Mouse (Mus musculus) kidney, postnatal 0 days (tissue): ENCODE measurements around the gene Pkd1l3. TPM values are rescaled to one million over a fixed set of nuclear protein-coding genes. Genes with fewer than 3 reads are reported as not detected.

ENCODE experiments used
- ATAC-seq: fragments of 200-750 bp; cut with Nextera tagmentation; replicated peaks from 2 replicates; pipeline ENCODE4 v1.8.0; 2017; ENCODE audit warnings: low read depth, moderate number of reproducible peaks, moderate TSS enrichment, moderate library complexity; ENCODE audit not compliant: low FRiP score
- DNase-seq: peaks from one replicate; pipeline ENCODE4 v3.0.0-alpha.2; 2016; ENCODE audit warnings: low spot score
- H3K27ac ChIP-seq: fragments of 300-500 bp; sonication (generic); 2 replicates; pipeline ENCODE4 v1.5.1; 2014; ENCODE audit warnings: mild to moderate bottlenecking
- H3K27me3 ChIP-seq: fragments of 300-500 bp; sonication (generic); 2 replicates; pipeline ENCODE4 v1.6.1; 2014; ENCODE audit warnings: low read length, mixed read lengths; ENCODE audit not compliant: insufficient read depth
- H3K36me3 ChIP-seq: fragments of 300-500 bp; sonication (generic); 2 replicates; pipeline ENCODE4 v1.6.1; 2014; ENCODE audit warnings: low read length, mixed read lengths; ENCODE audit not compliant: insufficient read depth
- H3K4me1 ChIP-seq: fragments of 300-500 bp; sonication (generic); replicated peaks from 2 replicates; pipeline ENCODE4 v1.6.1; 2014; ENCODE audit warnings: antibody characterized with exemption, low read length, mixed read lengths; ENCODE audit not compliant: insufficient read depth
- H3K4me2 ChIP-seq: fragments of 300-500 bp; sonication (generic); 2 replicates; pipeline ENCODE4 v1.6.1; 2014; ENCODE audit warnings: mild to moderate bottlenecking, low read length, moderate library complexity, mixed read lengths
- H3K4me3 ChIP-seq: fragments of 300-500 bp; sonication (generic); replicated peaks from 2 replicates; pipeline ENCODE4 v1.5.1; 2014; ENCODE audit warnings: low read depth, low read length
- H3K9ac ChIP-seq: fragments of 300-500 bp; sonication (generic); 2 replicates; pipeline ENCODE4 v1.6.1; 2014; ENCODE audit warnings: low read depth, low read length
- H3K9me3 ChIP-seq: fragments of 300-500 bp; sonication (generic); replicated peaks from 2 replicates; pipeline ENCODE4 v1.6.1; 2016; ENCODE audit warnings: low read length, inconsistent platforms, mixed read lengths
- CTCF ChIP-seq: IDR thresholded peaks from 2 replicates; pipeline ENCODE4 v1.5.1; 2016; ENCODE audit warnings: antibody characterized with exemption, low read depth, mild to moderate bottlenecking, moderate library complexity
- WGBS: fragments of 180-500 bp; shearing (Covaris S2); extraction: QIAGEN DNeasy Blood & Tissue Kit; methylation state at CpG from one replicate; pipeline ENCODE4 v1.1.7; 2014; 5-methylcytosine and 5-hydroxymethylcytosine counted together
- polyA plus RNA-seq: library from polyadenylated mRNA; unstranded; fragments of >200 nt; fragmentation: Nextera tagmentation; extraction: Ambion mirVana; gene quantifications from 2 replicates; pipeline ENCODE4 v1.2.1, GENCODE M21; 2015

The Pkd1l3 gene
- polyA plus RNA-seq, 1 experiment from 2014 or later, result not detected

GRCm38 (mm10) chr8:109615569-109615968 lies 1.3 kb downstream of the Pkd1l3 start:
- no peak overlapping the region for H3K4me2 ChIP-seq
- H3K27me3 ChIP-seq, result no peaks in the 10 kb centered on the region
- no peak overlapping the region for H3K9ac ChIP-seq
- 87% methylated on average over 3 of the region's 3 CpGs for WGBS
- no peak overlapping the region for H3K4me3 ChIP-seq
- no peak for DNase-seq
- ATAC-seq, result no peak
- H3K9me3 ChIP-seq, result no peaks in the 10 kb centered on the region
- H3K36me3 ChIP-seq, result no peaks in the 10 kb centered on the region
- H3K27ac ChIP-seq, result no peak overlapping the region
- TF ChIP-seq CTCF, result no peak
- H3K4me1 ChIP-seq, result no peaks in the 10 kb centered on the region

GRCm38 (mm10) chr8:109628638-109629037 lies 14.3 kb downstream of the Pkd1l3 start:
- Histone ChIP-seq H3K27ac (no peak overlapping the region), H3K4me3 (no peak overlapping the region), H3K9ac (no peak overlapping the region), H3K27me3 (no peaks in the 10 kb centered on the region), H3K4me1 (no peaks in the 10 kb centered on the region), H3K4me2 (no peak overlapping the region), H3K9me3 (no peaks in the 10 kb centered on the region), H3K36me3 (no peaks in the 10 kb centered on the region)
- 59% methylated on average over 6 of the region's 6 CpGs for WGBS
- TF ChIP-seq CTCF, result no peak
- DNase-seq, result no peak
- ATAC-seq, result no peak

- H3K4me2 ChIP-seq, result no peak overlapping the region
- no peak for TF ChIP-seq CTCF
Measured at GRCm38 (mm10) chr8:109632498-109632897, 18.2 kb downstream of the Pkd1l3 start.

DNA sequence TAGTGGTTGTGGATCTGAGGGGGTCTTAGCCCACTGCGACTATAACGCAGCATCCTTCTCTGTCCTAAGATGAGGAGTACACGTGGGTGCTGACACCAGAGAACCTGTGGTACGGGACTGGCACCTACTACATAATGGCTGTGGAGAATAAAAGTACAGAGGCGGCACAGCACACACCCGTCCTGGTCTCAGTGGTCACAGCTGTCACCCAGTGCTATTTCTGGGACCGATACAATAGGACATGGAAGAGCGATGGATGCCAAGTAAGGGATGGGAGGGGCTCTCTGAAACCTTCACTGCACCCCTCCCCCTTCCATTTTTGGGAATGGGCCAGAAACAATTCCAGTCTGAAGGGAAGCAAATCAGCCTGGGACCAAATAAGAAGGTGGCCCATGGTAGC lies 20.8 kb downstream of the Pkd1l3 start:
- Histone ChIP-seq H3K9me3 (no peaks in the 10 kb centered on the region), H3K4me1 (no peaks in the 10 kb centered on the region), H3K4me3 (no peak overlapping the region), H3K27me3 (no peaks in the 10 kb centered on the region), H3K9ac (no peak overlapping the region), H3K27ac (no peak overlapping the region), H3K4me2 (no peak overlapping the region), H3K36me3 (no peaks in the 10 kb centered on the region)
- 94% methylated on average over 8 of the region's 8 CpGs for WGBS
- ATAC-seq (no peak), DNase-seq (no peak)
- TF ChIP-seq CTCF, result no peak

More at GRCm38 (mm10) chr8:109632498-109632897, 18.2 kb downstream of the Pkd1l3 start:
- Histone ChIP-seq H3K4me3 (no peak overlapping the region), H3K27ac (no peak overlapping the region), H3K4me1 (no peaks in the 10 kb centered on the region), H3K9me3 (no peaks in the 10 kb centered on the region), H3K36me3 (no peaks in the 10 kb centered on the region), H3K9ac (no peak overlapping the region), H3K27me3 (no peaks in the 10 kb centered on the region)
- no peak for ATAC-seq
- DNase-seq, result no peak
- WGBS, result 84% methylated on average over 5 of the region's 5 CpGs

- H3K9me3 ChIP-seq, result no peaks in the 10 kb centered on the region
- no peak overlapping the region for H3K4me3 ChIP-seq
- ATAC-seq, result no peak
- no peak overlapping the region for H3K4me2 ChIP-seq
- TF ChIP-seq CTCF, result no peak
- DNase-seq, result no peak
- no peak overlapping the region for H3K27ac ChIP-seq
- H3K36me3 ChIP-seq, result no peaks in the 10 kb centered on the region
- no peaks in the 10 kb centered on the region for H3K4me1 ChIP-seq
- 75% methylated on average over 5 of the region's 5 CpGs for WGBS
- no peak overlapping the region for H3K9ac ChIP-seq
- no peaks in the 10 kb centered on the region for H3K27me3 ChIP-seq
Measured at GRCm38 (mm10) chr8:109638851-109639250, 24.5 kb downstream of the Pkd1l3 start.

- H3K4me2 ChIP-seq, result no peak overlapping the region
- no peaks in the 10 kb centered on the region for H3K4me1 ChIP-seq
- no peak overlapping the region for H3K27ac ChIP-seq
- TF ChIP-seq CTCF, result no peak
- no peaks in the 10 kb centered on the region for H3K9me3 ChIP-seq
- no peaks in the 10 kb centered on the region for H3K27me3 ChIP-seq
- no peak overlapping the region for H3K9ac ChIP-seq
- no peaks in the 10 kb centered on the region for H3K36me3 ChIP-seq
- 57% methylated on average over 7 of the region's 7 CpGs for WGBS
- no peak overlapping the region for H3K4me3 ChIP-seq
- ATAC-seq (no peak), DNase-seq (peak; percentile 3)
Measured at GRCm38 (mm10) chr8:109640410-109640809, 26.1 kb downstream of the Pkd1l3 start.

GRCm38 (mm10) chr8:109641236-109641635 lies 26.9 kb downstream of the Pkd1l3 start:
- no peaks in the 10 kb centered on the region for H3K9me3 ChIP-seq
- no peaks in the 10 kb centered on the region for H3K36me3 ChIP-seq
- H3K27ac ChIP-seq, result no peak overlapping the region
- WGBS, result 70% methylated on average over 5 of the region's 5 CpGs
- H3K4me3 ChIP-seq, result no peak overlapping the region
- ATAC-seq (no peak), DNase-seq (no peak)
- H3K4me2 ChIP-seq, result no peak overlapping the region
- no peaks in the 10 kb centered on the region for H3K27me3 ChIP-seq
- no peak for TF ChIP-seq CTCF
- no peaks in the 10 kb centered on the region for H3K4me1 ChIP-seq
- H3K9ac ChIP-seq, result no peak overlapping the region
